Mouse (Mus musculus): ENCODE data around the gene Wwox. TPM values are rescaled to one million over a fixed set of nuclear protein-coding genes. Genes with fewer than 3 reads are reported as not detected.
A peak's percentile ranks its signal among the peaks of the same experiment; 100 is the strongest.

Gene Wwox
- polyA plus RNA-seq, 1 experiment from 2014 or later, result 13.8 TPM

DNA sequence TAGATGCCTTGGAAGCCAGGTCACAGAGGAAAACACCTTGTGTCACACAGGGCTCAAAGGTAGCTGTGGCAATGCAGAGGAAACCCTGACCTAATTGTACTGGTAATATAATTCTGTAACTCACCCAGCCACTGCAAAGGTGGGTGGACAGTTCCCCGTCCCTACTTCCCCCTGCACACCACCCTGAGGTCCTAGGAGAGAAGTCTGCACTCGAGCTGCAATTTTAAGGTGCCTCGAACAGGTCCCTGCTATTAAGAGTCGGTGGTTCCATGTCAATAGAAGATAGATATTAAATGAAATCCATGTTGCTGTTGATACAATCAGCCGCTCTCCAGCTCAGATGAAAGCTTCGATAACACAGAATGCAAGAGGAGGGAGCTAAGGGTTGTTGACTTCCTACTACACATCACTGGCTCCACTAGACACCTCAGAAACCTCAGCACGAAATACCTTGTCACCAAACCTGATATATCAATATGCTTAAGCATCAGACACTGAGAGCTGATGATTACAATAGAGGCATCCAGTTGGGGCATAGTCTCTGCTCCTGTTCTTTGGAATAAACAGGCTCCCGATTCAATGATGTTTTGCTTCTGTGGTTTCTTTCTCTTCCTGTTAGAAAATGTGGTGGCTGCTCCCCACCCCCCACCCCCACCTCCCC lies 441.1 kb downstream of the Wwox start:
- H3K27me3 ChIP-seq (ENCODE audit: control insufficient read depth, insufficient read depth, low read length), result no peaks in the 10 kb centered on the region
- H3K9ac ChIP-seq (replicated peaks; ENCODE audit: low read depth, low read length), result no peak overlapping the region
- no peak overlapping the region for H3K27ac ChIP-seq (ENCODE audit: low read depth, low read length)
- no peaks in the 10 kb centered on the region for H3K9me3 ChIP-seq (ENCODE audit: control insufficient read depth, low read length)
- no peak overlapping the region for H3K4me3 ChIP-seq (ENCODE audit: low read depth, low read length)
- H3K4me1 ChIP-seq (ENCODE audit: control insufficient read depth, insufficient read depth, low read length), result no peaks in the 10 kb centered on the region; the same call in 1 of the 2 replicates
- no peaks in the 10 kb centered on the region for H3K36me3 ChIP-seq (ENCODE audit: control insufficient read depth, insufficient read depth, low read length)
- no peak for ATAC-seq (ENCODE audit: low read depth)
- 78% methylated on average over 8 of the region's 8 CpGs for WGBS
- no peak overlapping the region for H3K4me2 ChIP-seq (ENCODE audit: low read depth, low read length)

DNA sequence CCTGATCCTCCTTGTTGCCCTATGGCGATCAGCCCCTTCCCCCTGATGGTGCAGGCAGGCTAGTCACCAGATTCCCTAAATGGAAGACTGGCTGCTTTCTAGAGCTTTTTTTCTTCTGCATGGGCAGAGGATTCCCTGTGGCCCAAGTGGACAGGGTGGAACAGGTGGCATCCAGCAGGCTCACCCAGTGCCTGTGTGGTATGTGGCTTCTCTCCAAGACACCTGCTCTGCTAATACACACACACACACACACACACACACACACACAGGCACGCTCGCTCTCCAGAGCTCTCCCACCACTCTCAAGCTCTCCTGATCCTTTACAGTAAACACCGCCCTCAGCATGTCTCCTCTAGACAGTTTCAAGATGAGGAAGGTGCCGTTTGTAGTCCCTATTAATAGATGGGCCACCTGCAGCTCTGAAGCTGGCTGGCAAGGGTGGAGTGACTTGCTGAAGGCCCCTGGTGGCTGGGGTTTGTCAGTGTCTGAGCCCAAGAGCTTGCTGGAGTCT lies 442.5 kb downstream of the Wwox start:
- H3K27me3 ChIP-seq (ENCODE audit: control insufficient read depth, insufficient read depth, low read length), result no peaks in the 10 kb centered on the region
- H3K36me3 ChIP-seq (ENCODE audit: control insufficient read depth, insufficient read depth, low read length), result no peaks in the 10 kb centered on the region
- no peak overlapping the region for H3K4me3 ChIP-seq (ENCODE audit: low read depth, low read length)
- H3K4me1 ChIP-seq (ENCODE audit: control insufficient read depth, insufficient read depth, low read length), result no peaks in the 10 kb centered on the region
- no peak overlapping the region for H3K4me2 ChIP-seq (ENCODE audit: low read depth, low read length)
- no peak overlapping the region for H3K9ac ChIP-seq (replicated peaks; ENCODE audit: low read depth, low read length)
- 49% methylated on average over 5 of the region's 5 CpGs for WGBS
- H3K27ac ChIP-seq (ENCODE audit: low read depth, low read length), result no peak overlapping the region
- no peak for ATAC-seq (ENCODE audit: low read depth)
- H3K9me3 ChIP-seq (ENCODE audit: control insufficient read depth, low read length), result no peaks in the 10 kb centered on the region

DNA sequence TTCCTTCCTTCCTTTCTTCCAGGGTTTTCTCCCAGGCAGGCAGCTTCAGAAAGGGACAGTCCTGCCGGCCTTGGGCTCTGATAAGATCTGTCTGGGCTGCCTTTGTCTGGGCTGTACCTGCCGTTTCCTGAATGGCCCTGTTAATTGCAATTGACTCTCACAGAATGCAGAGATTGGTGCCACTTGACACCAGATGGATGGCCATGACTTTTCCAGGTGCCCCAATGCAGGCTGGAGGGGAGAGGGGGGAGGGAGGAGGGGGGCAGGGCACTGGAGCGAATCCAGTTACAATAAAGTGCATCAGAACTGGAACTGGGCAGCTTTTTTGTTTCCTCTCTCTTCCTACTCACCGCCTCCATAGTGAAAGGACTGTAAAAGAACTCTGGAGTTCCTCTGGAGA lies 443.0 kb downstream of the Wwox start:
- Histone ChIP-seq H3K27me3 (ENCODE audit: control insufficient read depth, insufficient read depth, low read length) (no peaks in the 10 kb centered on the region), H3K4me1 (ENCODE audit: control insufficient read depth, insufficient read depth, low read length) (no peaks in the 10 kb centered on the region), H3K27ac (ENCODE audit: low read depth, low read length) (no peak overlapping the region), H3K9ac (replicated peaks; ENCODE audit: low read depth, low read length) (no peak overlapping the region), H3K4me2 (ENCODE audit: low read depth, low read length) (no peak overlapping the region), H3K9me3 (ENCODE audit: control insufficient read depth, low read length) (no peaks in the 10 kb centered on the region), H3K4me3 (ENCODE audit: low read depth, low read length) (no peak overlapping the region), H3K36me3 (ENCODE audit: control insufficient read depth, insufficient read depth, low read length) (no peaks in the 10 kb centered on the region)
- no peak for ATAC-seq (ENCODE audit: low read depth)
- WGBS, result 24% methylated on average over 4 of the region's 4 CpGs

DNA sequence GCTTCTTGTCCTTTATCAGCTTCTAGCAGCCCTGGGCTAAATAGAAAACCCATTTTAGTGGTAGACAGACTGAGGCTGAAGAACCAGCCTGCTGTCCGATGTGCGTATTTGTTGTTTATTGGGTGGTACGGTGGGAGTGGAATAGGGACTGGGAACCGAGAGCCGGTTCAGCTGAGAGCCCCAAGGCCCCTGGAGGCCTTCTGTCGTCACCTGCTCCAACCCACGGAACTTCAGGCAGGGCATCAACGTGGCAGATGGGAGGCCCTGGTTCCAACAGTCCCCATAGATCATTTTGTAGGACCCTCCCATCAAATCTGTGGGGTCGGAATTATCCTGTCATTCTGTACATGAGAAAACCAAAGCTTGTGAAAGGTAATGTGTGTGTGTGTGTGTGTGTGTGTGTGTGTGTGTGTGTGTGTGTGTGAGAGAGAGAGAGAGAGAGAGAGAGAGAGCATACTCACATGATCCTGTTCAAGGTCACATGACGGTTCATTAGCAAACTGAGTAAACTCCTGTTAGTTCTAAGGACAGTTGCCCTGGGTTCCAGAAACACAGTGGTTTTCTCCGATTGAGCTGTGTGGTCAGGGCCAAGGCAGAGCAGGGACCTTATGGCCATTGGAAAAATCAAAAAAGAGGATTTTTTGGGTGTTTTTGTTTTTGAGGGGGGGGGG lies 443.6 kb downstream of the Wwox start:
- H3K27ac ChIP-seq (ENCODE audit: low read depth, low read length), result no peak overlapping the region
- no peaks in the 10 kb centered on the region for H3K36me3 ChIP-seq (ENCODE audit: control insufficient read depth, insufficient read depth, low read length)
- H3K9ac ChIP-seq (replicated peaks; ENCODE audit: low read depth, low read length), result no peak overlapping the region
- H3K9me3 ChIP-seq (ENCODE audit: control insufficient read depth, low read length), result no peaks in the 10 kb centered on the region
- H3K27me3 ChIP-seq (ENCODE audit: control insufficient read depth, insufficient read depth, low read length), result no peaks in the 10 kb centered on the region
- no peaks in the 10 kb centered on the region for H3K4me1 ChIP-seq (ENCODE audit: control insufficient read depth, insufficient read depth, low read length)
- H3K4me3 ChIP-seq (ENCODE audit: low read depth, low read length), result no peak overlapping the region
- H3K4me2 ChIP-seq (ENCODE audit: low read depth, low read length), result no peak overlapping the region
- 65% methylated on average over 11 of the region's 11 CpGs for WGBS
- no peak for ATAC-seq (ENCODE audit: low read depth)

DNA sequence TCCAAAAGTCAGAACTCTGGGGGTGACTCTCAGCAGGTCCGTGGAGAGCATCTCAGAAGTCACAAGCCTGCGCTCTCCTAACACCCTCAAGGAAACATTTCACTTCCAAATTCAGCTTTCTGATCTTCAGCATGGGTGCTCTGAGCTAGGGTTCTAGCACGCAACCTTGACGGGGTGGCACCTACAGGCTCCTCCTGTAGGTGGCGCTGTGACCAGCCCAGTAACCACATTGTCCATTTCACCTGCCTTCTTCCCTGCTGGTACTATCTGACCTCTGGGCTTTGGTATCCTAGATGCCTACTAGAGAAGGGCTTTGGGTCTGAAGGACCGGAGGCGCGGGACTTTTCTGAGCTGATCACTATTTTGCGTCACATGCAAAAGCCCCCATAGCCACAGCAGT lies 444.5 kb downstream of the Wwox start:
- H3K27ac ChIP-seq (ENCODE audit: low read depth, low read length), result no peak overlapping the region
- H3K9me3 ChIP-seq (ENCODE audit: control insufficient read depth, low read length), result no peaks in the 10 kb centered on the region
- H3K27me3 ChIP-seq (ENCODE audit: control insufficient read depth, insufficient read depth, low read length), result no peaks in the 10 kb centered on the region
- H3K4me3 ChIP-seq (ENCODE audit: low read depth, low read length), result no peak overlapping the region
- H3K4me2 ChIP-seq (ENCODE audit: low read depth, low read length), result no peak overlapping the region
- WGBS, result 80% methylated on average over 9 of the region's 9 CpGs
- ATAC-seq (ENCODE audit: low read depth), result no peak
- H3K9ac ChIP-seq (replicated peaks; ENCODE audit: low read depth, low read length), result no peak overlapping the region
- H3K4me1 ChIP-seq (ENCODE audit: control insufficient read depth, insufficient read depth, low read length), result no peaks in the 10 kb centered on the region
- H3K36me3 ChIP-seq (ENCODE audit: control insufficient read depth, insufficient read depth, low read length), result no peaks in the 10 kb centered on the region

DNA sequence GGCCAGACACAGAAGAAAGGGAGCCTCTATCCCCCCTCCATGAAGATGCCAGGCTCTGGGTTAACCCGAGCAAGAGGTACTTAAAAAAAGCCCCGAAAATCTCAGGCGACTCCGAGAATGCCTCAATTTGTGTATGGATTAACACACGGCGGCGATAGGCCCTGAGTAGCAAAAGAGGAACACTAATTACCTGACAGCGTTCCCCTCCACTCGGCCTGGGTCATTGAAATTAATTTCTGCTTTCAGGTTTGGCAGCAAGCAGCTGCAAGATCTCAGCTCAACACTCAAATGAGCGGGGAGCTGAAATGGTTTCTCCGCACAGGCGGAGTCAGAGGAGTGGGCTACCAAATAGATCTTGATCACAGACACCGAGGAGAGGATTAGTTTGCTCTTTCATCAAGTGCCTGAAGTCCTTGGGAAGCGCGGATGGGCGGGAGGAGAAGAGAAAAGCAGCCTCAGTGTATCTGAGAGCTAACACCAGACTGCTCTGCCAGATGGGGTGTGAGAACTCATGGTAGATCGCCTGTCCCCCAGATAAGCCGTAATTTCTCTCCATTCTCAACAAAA lies 445.7 kb downstream of the Wwox start:
- Histone ChIP-seq H3K36me3 (ENCODE audit: control insufficient read depth, insufficient read depth, low read length) (no peaks in the 10 kb centered on the region), H3K27ac (ENCODE audit: low read depth, low read length) (no peak overlapping the region), H3K4me2 (ENCODE audit: low read depth, low read length) (no peak overlapping the region), H3K9me3 (ENCODE audit: control insufficient read depth, low read length) (no peaks in the 10 kb centered on the region), H3K4me1 (ENCODE audit: control insufficient read depth, insufficient read depth, low read length) (0 out of 2 replicates have a peak, but pooled peaks cover 2% of the 10 kb centered on the region), H3K9ac (replicated peaks; ENCODE audit: low read depth, low read length) (no peak overlapping the region), H3K4me3 (ENCODE audit: low read depth, low read length) (no peak overlapping the region), H3K27me3 (ENCODE audit: control insufficient read depth, insufficient read depth, low read length) (no peaks in the 10 kb centered on the region)
- WGBS, result 43% methylated on average over 18 of the region's 18 CpGs
- no peak for ATAC-seq (ENCODE audit: low read depth)

DNA sequence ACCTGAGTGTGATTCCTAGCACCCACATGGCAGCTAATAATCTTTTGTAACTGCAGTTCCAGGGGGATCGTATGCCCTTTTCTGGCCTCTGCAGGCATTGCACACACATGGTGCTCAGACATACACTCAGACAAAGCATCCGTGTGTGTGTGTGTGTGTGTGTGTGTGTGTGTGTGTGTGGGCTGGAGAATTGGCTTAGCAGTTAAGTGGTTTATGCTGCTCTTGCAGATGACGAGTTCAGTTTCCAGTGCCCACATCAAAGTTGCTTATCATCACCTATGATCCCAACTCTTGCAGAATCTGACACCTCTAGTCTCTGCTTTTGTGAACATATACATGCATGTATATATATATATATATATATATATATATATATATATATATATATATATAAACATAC lies 448.9 kb downstream of the Wwox start:
- Histone ChIP-seq H3K27ac (ENCODE audit: low read depth, low read length) (no peak overlapping the region), H3K9me3 (ENCODE audit: control insufficient read depth, low read length) (no peaks in the 10 kb centered on the region), H3K27me3 (ENCODE audit: control insufficient read depth, insufficient read depth, low read length) (no peaks in the 10 kb centered on the region), H3K4me3 (ENCODE audit: low read depth, low read length) (no peak overlapping the region), H3K4me2 (ENCODE audit: low read depth, low read length) (no peak overlapping the region), H3K36me3 (ENCODE audit: control insufficient read depth, insufficient read depth, low read length) (no peaks in the 10 kb centered on the region), H3K4me1 (ENCODE audit: control insufficient read depth, insufficient read depth, low read length) (0 out of 2 replicates have a peak, but pooled peaks cover 3% of the 10 kb centered on the region), H3K9ac (replicated peaks; ENCODE audit: low read depth, low read length) (no peak overlapping the region)
- no peak for ATAC-seq (ENCODE audit: low read depth)
- WGBS, result 95% methylated on average over 3 of the region's 3 CpGs

DNA sequence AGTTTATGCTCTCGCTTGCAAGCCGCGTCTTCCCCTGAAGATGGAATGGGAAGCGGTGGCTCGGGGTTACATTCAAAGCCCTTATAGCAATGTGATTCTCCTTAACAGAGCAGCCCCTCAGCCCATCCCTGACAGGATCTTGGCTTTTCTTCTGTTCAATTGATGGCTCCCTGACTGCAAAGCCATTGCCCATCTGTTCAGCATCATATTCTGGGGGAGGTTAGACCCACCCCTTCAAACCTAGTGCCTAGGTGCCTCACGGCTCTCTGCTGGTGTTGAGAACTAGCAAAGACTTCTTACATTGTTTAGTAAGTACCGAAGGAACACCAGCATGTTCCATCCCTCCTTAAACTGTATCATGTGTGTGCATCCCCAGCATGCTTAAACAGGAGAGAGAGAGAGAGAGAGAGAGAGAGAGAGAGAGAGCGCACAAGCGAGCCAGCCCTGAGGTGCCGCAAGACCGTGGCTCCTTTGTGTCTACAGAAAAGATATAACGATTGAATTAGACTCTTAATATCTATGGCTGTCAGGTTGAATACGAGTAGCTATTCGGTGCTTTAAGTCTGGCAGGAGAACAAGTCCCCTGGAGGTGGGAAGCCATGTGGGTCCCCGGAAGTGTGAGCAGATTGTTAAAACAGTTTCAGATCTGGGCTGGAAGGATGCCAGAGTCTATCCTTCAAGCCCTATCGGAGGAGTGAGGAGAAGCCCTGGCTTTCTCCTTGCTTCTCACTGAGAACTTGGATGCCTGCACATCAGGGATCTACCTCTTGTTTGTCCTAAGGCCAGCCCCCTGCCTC lies 450.3 kb downstream of the Wwox start:
- Histone ChIP-seq H3K36me3 (ENCODE audit: control insufficient read depth, insufficient read depth, low read length) (no peaks in the 10 kb centered on the region), H3K9me3 (ENCODE audit: control insufficient read depth, low read length) (no peaks in the 10 kb centered on the region), H3K4me2 (ENCODE audit: low read depth, low read length) (no peak overlapping the region), H3K9ac (replicated peaks; ENCODE audit: low read depth, low read length) (no peak overlapping the region), H3K27me3 (ENCODE audit: control insufficient read depth, insufficient read depth, low read length) (no peaks in the 10 kb centered on the region), H3K27ac (ENCODE audit: low read depth, low read length) (no peak overlapping the region), H3K4me3 (ENCODE audit: low read depth, low read length) (no peak overlapping the region), H3K4me1 (ENCODE audit: control insufficient read depth, insufficient read depth, low read length) (0 out of 2 replicates have a peak, but pooled peaks cover 3% of the 10 kb centered on the region)
- 0 out of 2 replicates have a peak, but pooled peaks have one; percentile 31 for ATAC-seq (ENCODE audit: low read depth)
- 24% methylated on average over 16 of the region's 16 CpGs for WGBS

Measured in neural tube, embryonic 14.5 days (tissue).